Comparison of ENCODE assay signal across 25 mouse cellular contexts in the genomic region with DNA sequence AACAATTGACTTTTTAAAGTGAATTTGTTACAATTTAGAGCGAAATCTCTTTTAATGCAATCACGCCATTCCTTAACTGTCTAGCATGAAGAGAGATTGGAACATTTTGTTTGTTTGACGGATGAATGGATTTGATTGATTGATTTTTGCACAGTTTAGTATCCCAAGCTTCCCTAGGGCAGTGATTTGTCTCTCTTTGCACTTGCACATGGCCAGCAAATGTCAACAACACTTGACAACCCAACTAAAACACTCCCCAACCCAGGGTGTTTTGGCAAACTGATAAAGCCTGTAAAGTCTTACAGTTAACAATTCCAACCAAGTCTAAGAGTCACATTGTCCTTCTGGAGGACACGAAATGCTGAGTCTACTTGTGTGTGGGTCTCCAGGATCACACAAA.
"Had no signal": no experiment of that assay in that cellular context is flagged by ENCODE, and none has a peak within 500 bp of the region (broad histone marks: within the 10 kb centered on the region; RNA-seq: fewer than 3 reads in every experiment).

No protein-coding gene starts in this region.

- DNase-seq: gastrocnemius, adult 2 months; gastrocnemius, postnatal 10 days; gastrocnemius, postnatal 25 days; heart, adult 2 months; heart, postnatal 4 days; kidney, adult 18-20 months; kidney, adult 8-10 months; kidney, postnatal 10 days; kidney, postnatal 25 days; kidney, postnatal 4 days had no signal

- H3K36me3 ChIP-seq: heart, embryonic 13.5 days; heart, embryonic 15.5 days; hindbrain, embryonic 10.5 days; hindbrain, embryonic 12.5 days; intestine, embryonic 15.5 days; limb, embryonic 10.5 days; limb, embryonic 12.5 days had no signal

- H3K9ac ChIP-seq: heart, embryonic 13.5 days; heart, embryonic 15.5 days; hindbrain, embryonic 12.5 days; hindbrain, embryonic 14.5 days; intestine, embryonic 15.5 days; limb, embryonic 12.5 days had no signal

- ATAC-seq: forebrain, embryonic 16.5 days; hindbrain, embryonic 16.5 days; inflammation-experienced regulatory T-cells, adult 6 months; intestine, embryonic 15.5 days; intestine, postnatal 0 days had no signal

- H3K4me3 ChIP-seq: gastrocnemius, adult 2 months; heart, adult 2 months; heart, embryonic 13.5 days; heart, embryonic 15.5 days; hindbrain, embryonic 10.5 days; hindbrain, embryonic 12.5 days; intestine, embryonic 15.5 days; layer of hippocampus, adult 2 months; left cerebral cortex, adult 2 months; limb, embryonic 10.5 days; limb, embryonic 12.5 days had no signal

- H3K4me1 ChIP-seq: heart, embryonic 15.5 days; hindbrain, embryonic 12.5 days; intestine, embryonic 15.5 days had no signal

- H3K4me2 ChIP-seq: heart, embryonic 11.5 days; heart, embryonic 13.5 days; heart, embryonic 15.5 days; hindbrain, embryonic 12.5 days; hindbrain, embryonic 14.5 days; intestine, embryonic 15.5 days; limb, embryonic 12.5 days had no signal

- H3K27me3 ChIP-seq: heart, embryonic 13.5 days; heart, embryonic 15.5 days; hindbrain, embryonic 12.5 days; intestine, embryonic 15.5 days; limb, embryonic 12.5 days had no signal

- H3K27ac ChIP-seq: gastrocnemius, adult 2 months; heart, adult 2 months; heart, embryonic 13.5 days; heart, embryonic 15.5 days; hindbrain, embryonic 10.5 days; hindbrain, embryonic 12.5 days; hindbrain, embryonic 14.5 days; intestine, embryonic 15.5 days; layer of hippocampus, adult 2 months; left cerebral cortex, adult 2 months; limb, embryonic 10.5 days; limb, embryonic 12.5 days had no signal

- H3K9me3 ChIP-seq: heart, embryonic 13.5 days; heart, embryonic 15.5 days; intestine, embryonic 15.5 days; limb, embryonic 10.5 days; limb, embryonic 12.5 days had no signal
